Mouse (Mus musculus) adrenal gland, adult 2 months (tissue): ENCODE results near the gene Slf1. TPM values are rescaled to one million over a fixed set of nuclear protein-coding genes. Genes with fewer than 3 reads are reported as not detected.
"Not testable (repeated sequence)": the region's sequence is repeated elsewhere in the genome, so short reads cannot be mapped to it uniquely, and the experiment has no call there.

Experiments
- DNase-seq: peaks from one replicate; pipeline ENCODE4 v3.0.0; 2021
- long read RNA-seq: library from polyadenylated mRNA; stranded (forward); transcript quantifications from one replicate; pipeline ENCODE4 v2.0.0, GENCODE M21; 2021
- polyA plus RNA-seq: library from polyadenylated mRNA; depleted of rRNA; stranded (reverse); fragments of >200 nt; gene quantifications from 2 replicates; pipeline ENCODE4 v1.2.3, GENCODE M21; 2012; rRNA removed
- total RNA-seq, 2 experiments: library from RNA; stranded (reverse); gene quantifications; 2 replicates each; pipeline ENCODE4 v1.2.3; 2021

Gene Slf1
- 1 to 10 TPM; 6.5 to 9.9 TPM for total RNA-seq
- 2.6 and 3.6 TPM in 2 replicates for polyA plus RNA-seq
- long read RNA-seq, partial matches to known transcripts = 0 of 1 reads
- long read RNA-seq, other reads (novel, unspliced or antisense) = 0 of 1 reads

GRCm38 (mm10) chr13:77134931-77135620, at the start of gene Slf1, which contains the start of gene 2210408I21Rik:
Gene Slf1 (minus strand): TSS chr13:77135473.
Gene 2210408I21Rik (plus strand): TSS chr13:77135540.
- DNase-seq = peak; percentile 93

GRCm38 (mm10) chr13:77177931-77178330, 42.7 kb upstream of the Slf1 start:
- DNase-seq = peak; percentile 51

GRCm38 (mm10) chr13:77140890-77141289, 5.6 kb upstream of the Slf1 start:
- no peak for DNase-seq

DNA sequence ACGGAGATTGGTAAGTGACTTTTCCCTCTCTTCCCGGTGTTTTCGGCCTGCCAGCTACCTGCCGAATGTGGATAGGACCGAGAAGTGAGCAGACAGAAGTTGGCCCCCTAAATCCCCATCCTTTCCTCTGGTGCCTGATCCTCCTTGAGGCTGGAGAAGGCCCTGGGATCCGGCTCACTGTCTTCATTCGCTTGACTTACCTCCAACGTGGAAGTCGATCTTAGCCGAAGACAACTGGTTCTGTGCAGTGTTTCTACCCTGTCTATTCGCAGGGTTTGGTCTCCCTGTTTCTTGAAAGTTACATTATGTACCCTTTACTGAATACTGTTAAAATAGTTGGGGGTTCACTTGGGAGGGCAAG, 328 bp upstream of the Slf1 start:
- no peak for DNase-seq

GRCm38 (mm10) chr13:77131132-77131531, 4.1 kb downstream of the Slf1 start:
- no peak for DNase-seq

DNA sequence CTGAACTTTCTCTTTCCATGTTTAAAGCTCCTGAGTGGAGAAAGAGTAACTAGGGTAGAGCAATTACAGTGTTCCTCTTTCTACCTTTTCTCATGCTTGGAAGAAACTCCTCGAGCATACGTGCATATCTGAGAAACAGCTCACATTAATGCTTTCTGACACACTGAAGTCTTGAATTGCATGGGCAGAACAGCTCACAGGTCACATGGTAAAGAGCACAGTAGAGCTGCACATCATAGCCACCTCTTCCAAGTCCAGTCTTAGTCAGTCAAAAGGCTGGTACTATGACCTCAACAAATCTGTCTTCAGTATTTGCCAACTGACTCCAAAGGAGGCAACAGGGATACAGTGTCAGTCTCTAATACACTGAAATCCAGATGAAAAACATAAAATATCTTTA, 7.0 kb downstream of the Slf1 start:
- no peak for DNase-seq

- DNase-seq = no peak
These were observed 10.1 kb downstream of the Slf1 start for GRCm38 (mm10) chr13:77125159-77125558.

GRCm38 (mm10) chr13:77118695-77119094, 16.6 kb downstream of the Slf1 start:
- no peak for DNase-seq

DNA sequence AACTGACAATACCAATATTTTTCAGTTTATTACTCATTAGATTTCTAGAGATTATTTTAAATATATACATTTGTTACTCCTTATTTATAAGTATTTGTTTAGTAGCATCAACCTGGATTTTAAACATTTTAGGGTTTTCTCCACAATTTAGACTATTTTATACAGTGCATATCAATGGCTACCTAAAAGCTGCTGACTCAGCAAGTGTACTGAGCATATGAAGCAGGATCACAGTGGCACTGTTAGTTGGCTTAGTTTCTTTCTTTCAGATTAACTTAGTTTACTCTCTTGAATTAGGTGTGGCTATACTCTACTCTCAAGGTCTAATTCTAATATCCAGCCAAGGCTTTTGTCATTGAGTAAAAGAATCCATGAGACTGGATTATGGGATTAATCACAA, 27.5 kb downstream of the Slf1 start:
- no peak for DNase-seq

DNA sequence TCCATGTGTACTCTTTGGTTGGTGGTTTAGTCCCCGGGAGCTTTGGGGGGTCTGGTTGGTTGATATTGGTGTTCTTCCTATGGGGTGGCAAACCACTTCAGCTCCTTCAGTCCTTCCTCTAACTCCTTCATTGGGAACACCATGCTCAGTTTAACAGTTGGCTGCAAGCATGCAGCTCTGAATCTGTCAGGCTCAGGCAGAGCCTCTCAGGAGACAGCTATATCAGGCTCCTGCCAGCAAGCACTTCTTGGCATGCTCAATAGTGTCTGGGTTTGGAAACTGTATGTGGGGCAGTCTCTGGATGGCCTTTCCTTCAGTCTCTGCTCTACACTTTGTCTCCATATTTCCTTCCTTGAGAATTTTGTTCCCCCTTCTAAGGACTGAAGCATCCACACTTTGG, 42.4 kb downstream of the Slf1 start:
- DNase-seq = not testable (repeated sequence)

GRCm38 (mm10) chr13:77072030-77072429, 63.2 kb downstream of the Slf1 start:
- DNase-seq = no peak

- DNase-seq = no peak
These were observed 66.4 kb downstream of the Slf1 start for GRCm38 (mm10) chr13:77068847-77069246.

GRCm38 (mm10) chr13:77063221-77063620, 72.1 kb downstream of the Slf1 start:
- no peak for DNase-seq

DNA sequence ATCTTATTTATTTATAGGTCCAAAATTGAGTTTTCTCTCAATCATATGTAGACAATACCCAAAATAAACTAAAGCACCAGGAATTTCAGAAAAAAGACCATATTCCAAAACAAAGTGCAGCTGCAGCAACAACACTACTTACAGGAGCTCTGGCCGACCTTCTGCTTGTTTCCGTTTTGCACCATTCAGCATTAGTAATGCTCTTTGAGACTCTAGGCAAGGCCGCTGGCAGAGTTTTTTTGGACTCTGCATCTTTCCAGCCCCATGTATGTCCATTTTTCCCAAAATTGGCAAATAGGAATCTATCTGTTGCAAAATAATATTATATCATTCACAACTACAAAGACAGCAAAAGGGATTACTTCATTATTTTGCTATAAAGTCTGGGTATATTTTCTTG, 85.5 kb downstream of the Slf1 start:
- DNase-seq = peak; percentile 55

DNA sequence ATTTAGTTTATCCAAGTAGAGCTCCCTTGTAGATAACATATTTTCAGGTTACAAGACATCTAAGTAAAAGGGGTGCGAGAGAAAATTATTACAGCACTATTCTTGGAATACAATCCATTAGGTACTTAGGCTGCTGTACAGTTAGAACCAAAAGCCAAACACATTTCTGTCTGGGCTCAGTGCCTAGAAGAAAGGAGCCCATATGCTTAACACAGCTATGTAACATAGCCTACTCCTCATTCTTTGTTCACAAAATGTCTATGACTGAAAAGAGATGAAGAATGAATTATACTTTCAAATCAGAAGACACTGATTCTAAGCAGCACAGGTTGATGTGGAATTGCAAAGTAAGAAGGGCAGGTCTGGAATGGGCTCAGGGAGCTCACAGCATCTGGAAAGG, 86.8 kb downstream of the Slf1 start:
- no peak for DNase-seq

DNA sequence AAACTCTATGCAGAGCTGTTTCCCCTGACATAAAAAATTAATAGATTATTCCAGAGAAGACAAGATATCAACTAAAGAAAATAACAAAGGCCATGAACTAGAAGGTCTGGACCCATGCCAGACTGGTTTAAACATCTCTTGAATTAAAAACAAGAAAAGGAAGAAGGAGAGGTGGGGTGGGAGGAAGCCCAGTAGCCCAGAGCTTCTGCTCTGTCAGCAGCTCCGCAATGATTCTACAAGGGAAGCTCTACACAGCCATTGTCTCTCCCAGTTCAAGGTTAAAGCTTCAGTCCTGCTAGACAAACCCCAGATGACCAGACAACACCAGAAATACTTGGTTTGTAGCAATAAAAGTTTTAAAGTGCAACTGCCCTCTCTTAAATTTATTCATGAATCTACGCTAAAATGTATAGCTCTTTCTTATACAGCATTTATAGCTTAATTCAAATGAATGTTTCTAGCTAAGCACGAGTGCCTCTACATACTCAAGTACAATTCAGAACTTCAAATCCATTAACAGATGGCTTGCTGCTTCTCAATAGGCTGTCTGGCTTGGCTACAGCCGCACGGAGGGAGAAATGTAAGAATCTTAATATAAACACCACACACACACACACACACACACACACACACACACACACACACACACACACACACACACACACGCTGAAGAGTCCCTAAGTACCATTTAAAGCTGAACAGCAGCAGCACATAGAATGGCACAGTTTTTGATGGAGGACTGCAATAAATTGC, 87.9 kb downstream of the Slf1 start:
- no peak for DNase-seq

DNA sequence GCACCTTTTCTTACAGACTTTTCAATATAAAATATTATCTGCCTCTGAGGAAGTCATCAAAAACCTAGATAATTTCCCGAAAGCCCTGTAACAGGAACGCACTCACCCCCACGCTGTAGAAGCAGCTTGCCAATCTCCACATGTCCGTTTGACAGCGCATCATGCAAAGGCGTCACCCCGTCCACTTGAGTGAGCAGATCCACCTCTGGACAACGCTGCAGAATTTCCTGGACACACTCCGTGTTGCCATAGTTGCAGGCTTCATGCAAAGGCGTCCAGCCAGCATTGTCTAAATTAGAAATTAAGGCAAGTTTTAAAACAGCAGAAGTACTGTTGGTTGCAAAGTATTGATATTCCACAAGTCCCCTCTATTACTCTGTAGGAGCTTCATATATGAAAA, 88.9 kb downstream of the Slf1 start:
- DNase-seq = no peak

DNA sequence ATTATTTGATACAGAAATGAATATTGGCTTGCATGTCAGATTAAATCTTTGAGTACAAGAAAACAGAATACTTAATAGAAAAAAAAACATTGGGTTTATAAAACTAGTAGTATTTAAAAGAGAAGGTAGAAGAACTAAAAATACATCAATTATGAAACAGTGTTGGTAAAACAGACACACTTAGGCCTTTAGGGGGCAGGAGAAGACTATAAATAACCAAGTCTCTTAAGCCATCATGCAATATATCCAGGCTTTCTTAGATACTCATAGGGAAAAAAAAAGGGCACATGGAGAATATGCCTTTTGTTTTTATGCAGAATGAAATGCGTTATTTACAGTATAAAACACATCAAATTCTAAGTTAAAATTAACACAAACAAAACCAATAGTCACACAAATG, 89.9 kb downstream of the Slf1 start:
- DNase-seq = no peak

GRCm38 (mm10) chr13:77043375-77043774, 91.9 kb downstream of the Slf1 start:
- DNase-seq = no peak

- DNase-seq = no peak
These were observed 105.7 kb downstream of the Slf1 start for GRCm38 (mm10) chr13:77029594-77029993.

GRCm38 (mm10) chr13:77018851-77019250, 116.4 kb downstream of the Slf1 start:
- DNase-seq = no peak

- DNase-seq = no peak
These were observed 131.6 kb downstream of the Slf1 start for GRCm38 (mm10) chr13:77003684-77004083.

DNA sequence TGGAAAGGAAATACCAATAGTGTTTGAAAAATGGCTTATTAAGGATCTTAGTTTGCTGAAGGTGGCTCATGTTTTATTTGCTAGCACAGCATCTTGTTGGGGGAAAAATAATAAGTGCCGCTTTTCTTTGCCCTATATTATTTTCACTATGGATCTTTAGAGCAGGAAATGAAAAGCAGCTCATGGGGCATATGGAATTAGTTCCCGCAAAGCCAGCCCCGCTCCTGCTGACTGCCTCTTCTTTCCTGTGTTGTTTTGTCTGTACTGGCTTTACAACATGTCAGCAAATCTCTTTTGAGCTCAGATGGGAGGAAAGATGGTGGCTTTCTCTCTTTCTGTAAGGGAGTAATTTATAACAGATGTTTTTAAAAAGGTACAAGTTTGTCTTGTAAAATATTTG, 132.6 kb downstream of the Slf1 start:
- DNase-seq = no peak
